Mouse (Mus musculus) spleen, postnatal 4 days (tissue): ENCODE data around the gene Olfr1140.

Experiments used
- DNase-seq, 2 experiments: peaks; one replicate each; pipeline ENCODE4 v3.0.0; 2022; ENCODE audit warnings: low spot score in 2 of 2

Olfr1140 gene

GRCm38 (mm10) chr2:87743452-87743851 lies at the start of gene Olfr1140:
Gene Olfr1140 (plus strand): TSS chr2:87743752.
- no peak for DNase-seq

- no peak for DNase-seq
These were observed 49.7 kb upstream of the Olfr1140 start, which contains the start of gene Olfr1136 for GRCm38 (mm10) chr2:87693847-87694246. Gene Olfr1136 (minus strand): TSS chr2:87693947.

GRCm38 (mm10) chr2:87713079-87713478 lies 30.5 kb upstream of the Olfr1140 start, which contains the start of gene Olfr1137:
Gene Olfr1137 (minus strand): TSS chr2:87713179.
- no peak for DNase-seq

GRCm38 (mm10) chr2:87739878-87740277 lies 3.7 kb upstream of the Olfr1140 start, which contains the start of gene Olfr1138:
Gene Olfr1138 (minus strand): TSS chr2:87739978.
- DNase-seq = no peak

- no peak for DNase-seq
These were observed 10.3 kb downstream of the Olfr1140 start, which contains the start of gene Olfr1141 for GRCm38 (mm10) chr2:87753891-87754290. Gene Olfr1141 (minus strand): TSS chr2:87753991.

- no peak for DNase-seq
These were observed 32.6 kb downstream of the Olfr1140 start for GRCm38 (mm10) chr2:87776143-87776542.

GRCm38 (mm10) chr2:87779183-87779582 lies 35.6 kb downstream of the Olfr1140 start, which contains the start of gene Olfr152:
Gene Olfr152 (plus strand): TSS chr2:87779483.
- no peak for DNase-seq
